Mouse (Mus musculus): ENCODE data around the gene Slc9a9.

- no peak for TF ChIP-seq MAX (IDR thresholded peaks at IDR 0.05)
- TF ChIP-seq CTCF (IDR thresholded peaks at IDR 0.05; ENCODE audit: control insufficient read depth, insufficient read depth, insufficient read length), result no peak
- no peak for TF ChIP-seq USF1 (IDR thresholded peaks at IDR 0.05; ENCODE audit: low read depth)
- no peak for TF ChIP-seq FOSL1 (IDR thresholded peaks at IDR 0.05; ENCODE audit: insufficient read depth, low read length, poor library complexity, severe bottlenecking)
- no peak for TF ChIP-seq CEBPB (IDR thresholded peaks at IDR 0.05; ENCODE audit: low read depth)
Measured at GRCm38 (mm10) chr9:94705758-94706026, 36.0 kb downstream of the Slc9a9 start.

All from C2C12 (cell line).